Mouse (Mus musculus): ENCODE data around the gene Tbc1d1.

- TF ChIP-seq MAFK (IDR thresholded peaks at IDR 0.05; ENCODE audit: insufficient read depth, low read depth, low read length) (no peak), HCFC1 (IDR thresholded peaks at IDR 0.05; ENCODE audit: borderline replicate concordance, insufficient read depth, low read length) (no peak)
Observed at GRCm38 (mm10) chr5:64173302-64173701, 17.2 kb downstream of the Tbc1d1 start.

All from ES-E14 (cell line).